Mouse (Mus musculus): ENCODE measurements around the gene Fut7. TPM values are rescaled to one million over a fixed set of nuclear protein-coding genes. Genes with fewer than 3 reads are reported as not detected.

The Fut7 gene
- 0.12 and 0.17 TPM in 2 replicates for polyA plus RNA-seq (2015; fragmentation: Nextera tagmentation; extraction: Ambion mirVana)

DNA sequence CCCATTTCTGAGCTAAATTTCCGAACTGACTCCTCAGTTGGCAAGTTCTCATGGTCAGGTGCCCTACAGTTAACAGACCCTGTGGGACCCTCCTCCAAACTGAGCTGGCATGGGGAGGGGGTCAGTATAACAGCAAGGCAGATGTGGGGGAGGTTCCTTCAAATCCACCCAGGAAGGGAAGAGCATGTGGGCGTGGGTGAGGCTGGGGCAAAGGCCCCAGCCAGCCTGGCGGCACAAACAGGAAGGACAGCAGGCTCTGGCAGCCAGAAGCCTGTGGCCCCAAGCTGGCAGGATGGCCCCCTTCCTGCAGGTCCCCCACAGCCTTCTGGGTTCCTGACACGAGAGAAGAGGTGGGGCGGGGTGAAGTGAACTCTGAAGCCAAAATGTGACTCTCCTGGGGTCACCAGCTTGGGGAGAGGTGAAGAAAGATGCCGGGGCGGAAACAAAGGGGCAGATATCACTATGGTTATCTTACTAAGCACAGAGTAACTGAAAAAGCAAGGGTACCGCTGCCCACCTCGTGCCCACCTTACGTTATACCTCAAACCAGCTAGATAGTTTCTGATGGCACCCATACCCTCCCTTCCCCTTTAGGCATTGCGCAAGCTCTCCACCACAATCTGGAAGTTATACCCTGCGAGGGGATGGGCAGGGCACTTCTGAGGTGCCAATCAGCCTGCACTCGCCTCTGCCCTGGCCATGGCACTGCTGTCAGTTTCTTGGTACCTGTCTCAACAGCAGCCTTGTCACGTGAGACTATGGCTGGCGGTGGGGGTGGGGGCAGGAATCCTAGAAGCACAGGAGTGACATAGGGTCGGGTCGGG, at the start of gene Fut7:
TSS of gene Fut7 (plus strand) at position 681 of the 824 bp plus-strand sequence.
- ATAC-seq (ENCODE audit: insufficient number of reproducible peaks, insufficient read depth, low FRiP score, low TSS enrichment, low read depth): no peak
- H3K27me3 ChIP-seq: peaks cover 42% of the 10 kb centered on the region
- WGBS: 64% methylated on average over 17 of the region's 17 CpGs
- no peaks in the 10 kb centered on the region for H3K4me1 ChIP-seq
- H3K9ac ChIP-seq: 0 out of 2 replicates have a peak within 1 kb of the TSS, but pooled peaks have one; percentile 11
- H3K36me3 ChIP-seq: no peaks in the 10 kb centered on the region
- H3K4me3 ChIP-seq: no peak within 1 kb of the TSS
- H3K27ac ChIP-seq: no peak within 1 kb of the TSS
- H3K4me2 ChIP-seq: no peak within 1 kb of the TSS
- no peaks in the 10 kb centered on the region for H3K9me3 ChIP-seq

DNA sequence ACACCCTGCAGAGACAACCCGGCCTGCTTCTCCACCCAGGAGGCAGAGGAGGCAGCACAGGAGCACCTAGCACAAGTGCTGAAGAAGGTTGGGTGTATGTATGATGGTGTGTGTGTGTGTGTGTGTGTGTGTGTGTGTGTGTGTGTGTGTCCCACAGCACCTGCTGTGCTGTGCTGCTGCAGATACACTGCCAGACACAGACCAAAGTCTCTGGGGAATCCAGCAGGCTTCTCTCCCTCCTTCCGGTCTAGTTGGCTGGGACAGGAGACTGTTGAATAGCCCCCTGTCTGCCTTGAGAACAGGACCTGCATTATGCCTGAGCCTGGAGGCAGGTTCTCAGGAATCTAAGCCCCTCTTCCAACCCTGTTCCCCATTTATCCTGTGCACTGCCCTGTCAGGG, 49.6 kb upstream of the Fut7 start:
- peak overlapping the region; percentile 75 for H3K4me3 ChIP-seq
- peaks cover 36% of the 10 kb centered on the region for H3K36me3 ChIP-seq
- H3K27ac ChIP-seq: no peak overlapping the region
- peak overlapping the region; percentile 98 for H3K4me2 ChIP-seq
- ATAC-seq (ENCODE audit: insufficient number of reproducible peaks, insufficient read depth, low FRiP score, low TSS enrichment, low read depth): no peak
- H3K27me3 ChIP-seq: no peaks in the 10 kb centered on the region; the same call in 1 of the 2 replicates
- 31% methylated on average over 2 of the region's 2 CpGs for WGBS
- H3K9ac ChIP-seq: peak overlapping the region; percentile 76
- peaks cover 29% of the 10 kb centered on the region for H3K4me1 ChIP-seq
- no peaks in the 10 kb centered on the region for H3K9me3 ChIP-seq

GRCm38 (mm10) chr2:25376589-25376988, 46.5 kb upstream of the Fut7 start:
- Histone ChIP-seq H3K9me3 (no peaks in the 10 kb centered on the region), H3K4me1 (peaks cover 26% of the 10 kb centered on the region), H3K36me3 (peaks cover 36% of the 10 kb centered on the region), H3K27ac (no peak overlapping the region), H3K4me3 (no peak overlapping the region), H3K27me3 (no peaks in the 10 kb centered on the region), H3K4me2 (no peak overlapping the region), H3K9ac (peak overlapping the region; percentile 32; the same call in 1 of the 2 replicates)
- 63% methylated on average over 4 of the region's 4 CpGs for whole genome bisulfite sequencing
- ATAC-seq (ENCODE audit: insufficient number of reproducible peaks, insufficient read depth, low FRiP score, low TSS enrichment, low read depth): no peak

GRCm38 (mm10) chr2:25384492-25384891, 38.6 kb upstream of the Fut7 start:
- 82% methylated on average over 5 of the region's 5 CpGs for WGBS
- no peak overlapping the region for H3K9ac ChIP-seq

DNA sequence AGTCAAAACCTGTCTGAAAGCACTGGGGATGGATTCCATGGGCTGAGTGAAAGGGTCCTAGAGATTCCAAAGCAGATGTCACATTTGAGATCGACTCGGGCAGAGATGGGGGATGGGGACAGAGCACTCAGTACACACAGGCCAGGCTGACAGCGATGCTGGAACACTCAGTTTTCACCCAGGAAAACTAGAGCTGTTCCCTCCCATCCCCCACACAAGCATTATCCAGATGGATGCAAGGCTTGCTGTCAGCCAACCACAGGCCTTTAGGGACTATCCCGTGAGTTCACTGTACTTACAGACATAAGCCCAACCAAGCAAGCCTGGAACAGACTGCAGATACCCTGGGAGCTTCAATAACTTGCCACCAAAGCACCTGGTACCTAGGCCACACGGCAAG, 31.8 kb upstream of the Fut7 start:
- no peak overlapping the region for H3K27ac ChIP-seq
- no peak overlapping the region for H3K4me2 ChIP-seq
- no peak overlapping the region for H3K9ac ChIP-seq
- H3K4me1 ChIP-seq: peaks cover 21% of the 10 kb centered on the region
- H3K36me3 ChIP-seq: no peaks in the 10 kb centered on the region
- ATAC-seq (ENCODE audit: insufficient number of reproducible peaks, insufficient read depth, low FRiP score, low TSS enrichment, low read depth): no peak
- WGBS: 55% methylated on average over 5 of the region's 5 CpGs
- H3K9me3 ChIP-seq: no peaks in the 10 kb centered on the region
- H3K27me3 ChIP-seq: peaks cover 26% of the 10 kb centered on the region
- no peak overlapping the region for H3K4me3 ChIP-seq

More at GRCm38 (mm10) chr2:25384492-25384891, 38.6 kb upstream of the Fut7 start:
- no peak for ATAC-seq (ENCODE audit: insufficient number of reproducible peaks, insufficient read depth, low FRiP score, low TSS enrichment, low read depth)
- H3K4me2 ChIP-seq: no peak overlapping the region
- H3K4me3 ChIP-seq: no peak overlapping the region
- peaks cover 5% of the 10 kb centered on the region; the same call in 1 of the 2 replicates for H3K27me3 ChIP-seq
- H3K4me1 ChIP-seq: no peaks in the 10 kb centered on the region
- no peak overlapping the region for H3K27ac ChIP-seq
- H3K9me3 ChIP-seq: no peaks in the 10 kb centered on the region
- no peaks in the 10 kb centered on the region for H3K36me3 ChIP-seq

- Histone ChIP-seq H3K4me1 (peaks cover 24% of the 10 kb centered on the region), H3K9me3 (no peaks in the 10 kb centered on the region), H3K27ac (no peak overlapping the region), H3K4me3 (no peak overlapping the region), H3K36me3 (no peaks in the 10 kb centered on the region), H3K27me3 (peaks cover 59% of the 10 kb centered on the region), H3K4me2 (no peak overlapping the region), H3K9ac (no peak overlapping the region)
- no peak for ATAC-seq (ENCODE audit: insufficient number of reproducible peaks, insufficient read depth, low FRiP score, low TSS enrichment, low read depth)
- 26% methylated on average over 3 of the region's 3 CpGs for WGBS
Observed at GRCm38 (mm10) chr2:25394281-25395221, 28.5 kb upstream of the Fut7 start.

- Histone ChIP-seq H3K4me2 (peak within 1 kb of the TSS; percentile 74), H3K4me3 (peak within 1 kb of the TSS; percentile 42), H3K9me3 (no peaks in the 10 kb centered on the region), H3K36me3 (no peaks in the 10 kb centered on the region), H3K4me1 (peaks cover 30% of the 10 kb centered on the region), H3K27ac (no peak within 1 kb of the TSS), H3K9ac (peak within 1 kb of the TSS; percentile 58), H3K27me3 (peaks cover 73% of the 10 kb centered on the region)
- 0 out of 2 replicates have a peak, but pooled peaks have one; percentile 16 for ATAC-seq (ENCODE audit: insufficient number of reproducible peaks, insufficient read depth, low FRiP score, low TSS enrichment, low read depth)
- 1% methylated on average over 57 of the region's 57 CpGs for WGBS
Observed at GRCm38 (mm10) chr2:25395721-25396596, 27.1 kb upstream of the Fut7 start, which contains the start of gene Entpd2. TSS of gene Entpd2 (plus strand) at chr2:25395874.

GRCm38 (mm10) chr2:25396597-25396983, 26.5 kb upstream of the Fut7 start:
- Histone ChIP-seq H3K4me1 (peaks cover 27% of the 10 kb centered on the region), H3K4me2 (peak overlapping the region; percentile 74), H3K9me3 (no peaks in the 10 kb centered on the region), H3K4me3 (peak overlapping the region; percentile 42), H3K36me3 (no peaks in the 10 kb centered on the region), H3K27ac (no peak overlapping the region), H3K9ac (no peak overlapping the region), H3K27me3 (peaks cover 80% of the 10 kb centered on the region)
- WGBS: 30% methylated on average over 3 of the region's 3 CpGs
- no peak for ATAC-seq (ENCODE audit: insufficient number of reproducible peaks, insufficient read depth, low FRiP score, low TSS enrichment, low read depth)

DNA sequence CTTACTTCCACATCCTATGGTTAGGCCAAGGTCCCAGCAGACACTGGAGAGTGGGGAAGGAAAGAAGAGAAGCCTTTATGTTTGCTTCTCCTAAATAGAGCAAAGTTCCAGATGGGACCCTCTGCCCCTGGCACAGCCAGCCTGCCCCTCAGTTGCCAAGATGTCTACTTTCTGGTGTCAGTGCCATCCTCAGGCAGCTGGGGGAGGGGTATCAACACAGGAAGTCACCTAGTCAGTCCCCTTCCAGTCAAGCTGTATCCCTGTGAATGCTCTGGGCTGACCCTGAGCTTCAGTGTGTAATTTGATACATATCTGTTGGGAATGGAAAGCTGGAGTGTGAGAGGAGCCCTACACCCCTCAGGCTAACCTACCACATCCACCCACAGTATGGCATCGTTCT, 26.1 kb upstream of the Fut7 start:
- H3K27me3 ChIP-seq: peaks cover 84% of the 10 kb centered on the region
- no peak for ATAC-seq (ENCODE audit: insufficient number of reproducible peaks, insufficient read depth, low FRiP score, low TSS enrichment, low read depth)

GRCm38 (mm10) chr2:25398065-25398464, 25.0 kb upstream of the Fut7 start:
- Histone ChIP-seq H3K9me3 (no peaks in the 10 kb centered on the region), H3K4me3 (no peak overlapping the region), H3K27me3 (peaks cover 94% of the 10 kb centered on the region), H3K36me3 (no peaks in the 10 kb centered on the region), H3K9ac (no peak overlapping the region), H3K27ac (no peak overlapping the region), H3K4me2 (no peak overlapping the region), H3K4me1 (peaks cover 32% of the 10 kb centered on the region)
- 93% methylated on average over 7 of the region's 7 CpGs for WGBS
- no peak for ATAC-seq (ENCODE audit: insufficient number of reproducible peaks, insufficient read depth, low FRiP score, low TSS enrichment, low read depth)

More for the DNA sequence above, 26.1 kb upstream of the Fut7 start:
- Histone ChIP-seq H3K9ac (no peak overlapping the region), H3K9me3 (no peaks in the 10 kb centered on the region), H3K4me1 (peaks cover 27% of the 10 kb centered on the region), H3K4me2 (no peak overlapping the region), H3K36me3 (no peaks in the 10 kb centered on the region), H3K4me3 (no peak overlapping the region), H3K27ac (no peak overlapping the region)
- 24% methylated on average over 1 of the region's 1 CpGs for WGBS

Data from embryonic facial prominence, embryonic 13.5 days (tissue).